Comparison of ENCODE assay signal across 9 mouse cellular contexts in the genomic region with DNA sequence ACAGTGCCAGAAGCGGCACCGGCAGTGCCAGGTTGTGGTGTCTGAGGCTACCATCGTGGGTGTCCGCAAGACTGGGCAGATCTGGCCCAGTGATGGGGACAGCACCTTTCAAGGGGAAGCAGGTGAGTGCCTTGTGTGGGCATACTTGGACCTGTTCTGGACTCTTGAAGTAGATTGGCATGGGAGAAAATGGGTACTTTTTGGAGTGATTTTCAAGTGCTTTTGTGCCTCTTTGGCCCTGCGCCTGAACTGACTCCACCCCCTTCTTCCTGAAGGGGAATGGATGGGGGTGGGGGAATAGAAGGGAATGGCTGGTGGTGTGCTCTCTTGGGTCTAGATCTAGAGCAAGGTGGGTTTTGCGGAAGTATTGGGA. TPM values are rescaled to one million over a fixed set of nuclear protein-coding genes. Genes with fewer than 3 reads are reported as not detected.
DNase-seq lines count a peak whose midpoint lies in the region; ATAC-seq and TF ChIP-seq lines count a peak whose summit lies in the region.
"Had no signal": no experiment of that assay in that cellular context is flagged by ENCODE, and none has a peak within 500 bp of the region (broad histone marks: within the 10 kb centered on the region; RNA-seq: fewer than 3 reads in every experiment).

No protein-coding gene starts in this region.

- H3K36me3 ChIP-seq in E14TG2a.4 (ENCODE audit: insufficient read depth, low read length): peaks cover 13% of the 10 kb centered on the region; the same call in 1 of the 2 replicates
- H3K36me3 ChIP-seq in forebrain, embryonic 15.5 days: no peaks in the 10 kb centered on the region
- H3K36me3 ChIP-seq in lung, postnatal 0 days (ENCODE audit: insufficient read depth, low read length): no peaks in the 10 kb centered on the region

- H3K9ac ChIP-seq in forebrain, embryonic 15.5 days (replicated peaks): peak overlapping the region; percentile 89
- peak overlapping the region; percentile 63 for H3K9ac ChIP-seq in lung, postnatal 0 days (replicated peaks; ENCODE audit: low read depth)

- peak overlapping the region; percentile 87 for H3K4me3 ChIP-seq in E14TG2a.4 (replicated peaks; ENCODE audit: low read length)
- H3K4me3 ChIP-seq in forebrain, embryonic 15.5 days: peak overlapping the region; percentile 98
- peak overlapping the region; percentile 93 for H3K4me3 ChIP-seq in lung, postnatal 0 days (ENCODE audit: low read depth, low read length)

- DNase-seq in cerebellum, adult 9-11 months: peak; percentile 49
- DNase-seq in cerebellum, postnatal 4 days (ENCODE audit: low spot score in 2 of 2): no peak
- peak; percentile 44 for DNase-seq in kidney, adult 18-20 months
- DNase-seq in lung, postnatal 0 days (ENCODE audit: low spot score): peak; percentile 87
- DNase-seq in testis, postnatal 10 days (ENCODE audit: low spot score): peak; percentile 67
- no peak for DNase-seq in left cerebral cortex, adult 18-20 months (ENCODE audit: low spot score in 2 of 2)

- H3K4me2 ChIP-seq in forebrain, embryonic 15.5 days (replicated peaks): peak overlapping the region; percentile 66
- H3K4me2 ChIP-seq in lung, postnatal 0 days (replicated peaks; ENCODE audit: low read depth, low read length): peak overlapping the region; percentile 90

- peaks cover 38% of the 10 kb centered on the region for H3K27me3 ChIP-seq in E14TG2a.4 (ENCODE audit: insufficient read depth, low read length)
- no peaks in the 10 kb centered on the region for H3K27me3 ChIP-seq in forebrain, embryonic 15.5 days
- no peaks in the 10 kb centered on the region for H3K27me3 ChIP-seq in lung, postnatal 0 days (replicated peaks; ENCODE audit: insufficient read depth, low read length)

- H3K9me3 ChIP-seq in E14TG2a.4 (ENCODE audit: low read length): no peaks in the 10 kb centered on the region
- H3K9me3 ChIP-seq in forebrain, embryonic 15.5 days: no peaks in the 10 kb centered on the region
- H3K9me3 ChIP-seq in lung, postnatal 0 days (ENCODE audit: low read length): no peaks in the 10 kb centered on the region

- peaks cover 49% of the 10 kb centered on the region for H3K4me1 ChIP-seq in E14TG2a.4 (replicated peaks; ENCODE audit: low read depth, low read length)
- H3K4me1 ChIP-seq in forebrain, embryonic 15.5 days: peaks cover 73% of the 10 kb centered on the region
- peaks cover 14% of the 10 kb centered on the region; the same call in 1 of the 2 replicates for H3K4me1 ChIP-seq in lung, postnatal 0 days (ENCODE audit: insufficient read depth, low read depth, low read length)

- 5% methylated on average over 6 of the region's 6 CpGs for WGBS in forebrain, embryonic 15.5 days
- WGBS in lung, postnatal 0 days: 13% methylated on average over 6 of the region's 6 CpGs

- peak; percentile 88 for TF ChIP-seq EP300 in lung, postnatal 0 days (IDR thresholded peaks at IDR 0.05)

- ATAC-seq in forebrain, embryonic 15.5 days (replicated peaks): no peak
- ATAC-seq in lung, postnatal 0 days: peak; percentile 63

- no peak for TF ChIP-seq CTCF in E14TG2a.4 (conservative IDR thresholded peaks at IDR 0.05; ENCODE audit: low read length)
- TF ChIP-seq CTCF in lung, postnatal 0 days (IDR thresholded peaks at IDR 0.05): no peak

- H3K27ac ChIP-seq in forebrain, embryonic 15.5 days (replicated peaks): no peak overlapping the region
- peak overlapping the region; percentile 51; the same call in 1 of the 2 replicates for H3K27ac ChIP-seq in lung, postnatal 0 days (ENCODE audit: low read length)

RNA-seq across cellular contexts. Expression of a gene that starts 1.8 kb away (rescaled TPM):
- 15.7 and 16.3 TPM in 2 replicates for polyA plus RNA-seq in forebrain, embryonic 15.5 days (2015; fragmentation: Nextera tagmentation; extraction: Ambion mirVana)
- polyA plus RNA-seq in lung, postnatal 0 days (2015; fragmentation: Nextera tagmentation; extraction: Ambion mirVana): 16.5 and 20.2 TPM in 2 replicates
- total RNA-seq in left cerebral cortex, adult 18-20 months (2021): 100 to 1,000 TPM; 102 to 109 TPM

RNA-seq across cellular contexts. Expression of a gene that starts 25.3 kb away (rescaled TPM):
- 13.3 and 13.7 TPM in 2 replicates for polyA plus RNA-seq in forebrain, embryonic 15.5 days (2015; fragmentation: Nextera tagmentation; extraction: Ambion mirVana)
- 4.7 and 6.1 TPM in 2 replicates for polyA plus RNA-seq in lung, postnatal 0 days (2015; fragmentation: Nextera tagmentation; extraction: Ambion mirVana)
- total RNA-seq in left cerebral cortex, adult 18-20 months (2021): 10 to 100 TPM; 27.6 to 28.0 TPM

RNA-seq across cellular contexts. Expression of a gene that starts 29.8 kb away (rescaled TPM):
- polyA plus RNA-seq in forebrain, embryonic 15.5 days (2015; fragmentation: Nextera tagmentation; extraction: Ambion mirVana): 0.23 and 0.76 TPM in 2 replicates
- polyA plus RNA-seq in lung, postnatal 0 days (2015; fragmentation: Nextera tagmentation; extraction: Ambion mirVana): 8.8 and 8.9 TPM in 2 replicates
- total RNA-seq in left cerebral cortex, adult 18-20 months (2021): under 1 TPM in 1 of 2 experiments, not detected in 1; 0.28 TPM
- polyA plus RNA-seq: large intestine, adult 2 months had no signal

Comparison
In these comparisons a context has a peak if more than half of its experiments do, and no peak if none do; other contexts are left out.
1. DNase-seq: peak in cerebellum, adult 9-11 months (single experiment), kidney, adult 18-20 months (single experiment), lung, postnatal 0 days (single experiment) and testis, postnatal 10 days (single experiment); none in cerebellum, postnatal 4 days (0 of 2) and left cerebral cortex, adult 18-20 months (0 of 2).
2. Peak in every context shown above with its lines, with median percentiles within 50 percentile points of each other: H3K4me3 ChIP-seq.